Mouse (Mus musculus): ENCODE measurements around the gene Prrt1.

The Prrt1 gene

DNA sequence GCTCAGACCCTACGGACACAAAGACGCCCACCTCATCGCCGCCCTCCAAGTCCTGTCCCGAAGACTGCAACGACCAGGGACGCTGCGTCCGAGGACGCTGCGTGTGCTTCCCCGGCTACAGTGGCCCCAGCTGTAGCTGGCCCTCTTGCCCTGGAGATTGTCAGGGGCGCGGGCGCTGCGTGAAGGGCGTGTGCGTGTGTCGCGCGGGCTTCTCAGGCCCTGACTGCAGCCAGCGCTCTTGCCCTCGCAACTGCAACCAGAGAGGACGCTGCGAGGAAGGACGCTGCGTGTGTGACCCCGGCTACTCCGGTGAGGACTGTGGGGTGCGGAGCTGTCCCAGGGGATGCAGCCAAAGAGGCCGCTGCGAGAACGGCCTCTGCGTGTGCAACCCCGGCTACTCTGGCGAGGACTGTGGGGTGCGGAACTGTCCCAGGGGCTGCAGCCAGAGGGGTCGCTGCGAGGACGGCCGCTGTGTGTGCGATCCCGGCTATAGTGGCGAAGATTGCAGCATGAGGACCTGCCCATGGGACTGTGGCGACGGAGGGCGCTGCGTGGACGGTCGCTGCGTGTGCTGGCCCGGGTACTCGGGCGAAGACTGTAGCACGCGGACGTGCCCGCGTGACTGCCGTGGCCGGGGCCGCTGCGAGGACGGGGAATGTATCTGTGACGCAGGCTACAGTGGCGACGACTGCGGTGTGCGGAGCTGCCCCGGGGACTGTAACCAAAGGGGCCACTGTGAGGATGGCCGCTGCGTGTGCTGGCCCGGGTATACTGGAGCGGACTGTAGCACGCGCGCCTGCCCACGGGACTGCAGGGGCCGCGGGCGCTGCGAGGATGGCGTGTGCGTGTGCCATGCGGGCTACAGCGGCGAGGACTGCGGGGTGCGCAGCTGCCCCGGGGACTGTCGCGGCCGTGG, 42.1 kb downstream of the Prrt1 start:
- no peak for DNase-seq (ENCODE audit: low spot score in 2 of 2)

- no peak for DNase-seq (ENCODE audit: low spot score in 2 of 2)
Observed at GRCm38 (mm10) chr17:34672246-34672792, 43.0 kb downstream of the Prrt1 start.

DNA sequence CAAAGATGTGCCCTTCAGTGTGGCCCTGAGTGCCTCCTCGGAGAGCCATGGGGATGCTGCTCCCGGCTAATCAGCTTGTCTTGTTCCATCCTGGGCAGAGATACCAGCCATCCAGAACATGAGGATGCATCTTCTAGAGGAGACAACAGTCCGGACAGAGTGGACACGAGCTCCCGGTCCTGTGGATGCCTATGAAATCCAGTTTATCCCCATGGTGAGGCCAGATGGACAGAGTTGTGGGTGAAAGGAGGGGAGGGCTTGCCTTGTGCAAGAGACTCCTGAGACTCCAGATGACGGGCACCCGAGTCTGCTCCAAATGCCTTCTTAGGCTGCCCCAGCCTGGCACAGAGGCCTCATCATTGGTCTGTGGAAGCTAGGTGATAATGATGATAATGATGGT, 43.8 kb downstream of the Prrt1 start:
- DNase-seq (ENCODE audit: low spot score in 2 of 2) = no peak

DNA sequence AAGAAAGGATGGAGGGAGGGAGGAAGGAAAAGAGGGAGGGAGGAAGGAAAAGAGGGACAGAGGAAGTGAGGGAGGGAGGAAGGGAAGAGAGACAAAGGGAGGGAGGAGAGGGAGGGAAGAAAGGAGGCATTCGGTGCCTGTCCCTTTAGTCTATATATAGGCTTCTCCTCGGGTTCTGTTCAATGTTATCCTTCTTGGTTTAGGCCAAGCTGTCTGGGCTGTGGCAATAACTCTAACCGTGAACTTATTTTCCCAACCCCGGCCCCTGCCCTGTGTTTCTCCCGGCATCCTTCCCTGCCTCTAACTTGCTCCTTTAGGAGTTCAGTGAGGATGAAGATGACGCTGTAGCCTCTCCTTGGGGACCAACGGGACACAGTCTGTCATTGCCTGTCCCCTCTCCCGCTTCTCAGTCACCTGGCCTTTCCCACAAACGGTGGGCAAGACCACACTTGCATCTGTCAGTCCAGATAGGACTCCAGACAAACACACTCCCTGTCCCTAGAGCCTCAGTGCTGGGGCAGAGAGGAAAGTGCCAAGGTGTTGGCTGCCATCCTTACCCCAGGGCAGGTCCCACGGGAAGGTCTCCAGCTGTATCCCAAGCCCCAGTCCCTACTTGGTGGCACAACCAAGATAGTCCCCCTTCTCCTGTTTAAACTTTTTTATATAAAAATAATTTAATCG, 45.3 kb downstream of the Prrt1 start:
- no peak for DNase-seq (ENCODE audit: low spot score in 2 of 2)

DNA sequence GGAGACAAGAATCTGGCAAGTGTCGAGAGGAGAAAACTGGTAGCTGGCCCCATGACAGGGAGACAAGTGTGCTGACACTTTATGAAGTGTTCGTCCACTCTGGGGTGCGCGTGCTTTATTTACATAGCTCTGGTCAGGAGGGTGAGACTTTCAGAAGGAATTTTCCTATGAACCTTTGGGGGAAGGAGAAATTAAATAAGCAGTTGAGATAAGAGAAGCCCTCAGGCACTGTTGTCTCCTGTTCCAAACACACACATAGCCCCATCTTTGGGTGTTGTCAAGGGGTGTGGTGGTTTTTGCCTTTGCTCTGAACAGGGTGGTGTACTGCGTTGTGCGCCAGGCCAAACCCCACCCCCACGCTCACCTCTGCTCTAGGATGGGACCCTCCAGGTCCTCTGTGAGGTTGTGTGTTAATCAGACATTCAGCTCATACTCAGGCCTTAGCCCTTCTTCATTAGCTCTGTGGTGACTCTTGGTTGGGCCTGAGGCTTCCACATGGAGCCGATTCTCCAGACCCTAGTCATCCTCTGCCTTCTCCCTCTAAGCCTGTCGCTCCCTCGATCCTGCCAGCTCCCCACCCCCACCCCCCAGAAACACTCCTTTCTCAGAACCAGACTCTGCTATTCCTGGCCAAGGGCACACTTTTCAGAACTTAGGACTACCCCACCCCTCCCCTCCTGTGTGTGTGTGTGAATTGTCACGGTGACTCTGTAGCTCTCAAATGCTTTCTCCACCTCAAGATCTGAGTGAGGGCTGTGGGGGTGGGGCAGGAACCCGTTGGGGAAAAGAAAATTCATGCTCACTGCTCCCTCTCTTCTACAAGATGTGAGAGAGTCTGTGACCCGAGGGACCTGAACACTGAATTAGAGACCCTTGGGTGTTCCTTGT, 46.1 kb downstream of the Prrt1 start:
- no peak for DNase-seq (ENCODE audit: low spot score in 2 of 2)

DNA sequence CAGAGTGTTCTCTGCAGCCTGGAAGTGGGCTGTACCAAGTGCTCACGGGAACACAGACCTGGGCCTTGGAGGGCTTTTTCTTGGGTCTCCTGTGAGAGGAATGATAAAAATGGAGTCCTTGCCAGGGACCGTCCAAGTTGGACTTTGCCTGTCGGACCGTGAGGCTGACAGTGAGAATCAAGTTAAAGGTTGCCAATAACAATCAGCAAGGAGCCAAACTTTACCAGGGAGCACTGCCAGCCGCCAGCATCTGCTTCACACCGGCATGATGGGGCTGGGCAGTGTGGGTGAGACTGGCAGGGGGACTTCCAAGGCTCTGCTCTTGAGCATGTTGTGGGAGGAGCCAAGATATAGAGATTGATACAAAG, 46.7 kb downstream of the Prrt1 start:
- no peak for DNase-seq (ENCODE audit: low spot score in 2 of 2)

- DNase-seq (ENCODE audit: low spot score in 2 of 2) = no peak
Observed at GRCm38 (mm10) chr17:34676671-34677070, 47.3 kb downstream of the Prrt1 start.

GRCm38 (mm10) chr17:34680191-34680590, 50.9 kb downstream of the Prrt1 start:
- no peak for DNase-seq (ENCODE audit: low spot score in 2 of 2)

GRCm38 (mm10) chr17:34680621-34681020, 51.3 kb downstream of the Prrt1 start:
- DNase-seq (ENCODE audit: low spot score in 2 of 2) = no peak

DNA sequence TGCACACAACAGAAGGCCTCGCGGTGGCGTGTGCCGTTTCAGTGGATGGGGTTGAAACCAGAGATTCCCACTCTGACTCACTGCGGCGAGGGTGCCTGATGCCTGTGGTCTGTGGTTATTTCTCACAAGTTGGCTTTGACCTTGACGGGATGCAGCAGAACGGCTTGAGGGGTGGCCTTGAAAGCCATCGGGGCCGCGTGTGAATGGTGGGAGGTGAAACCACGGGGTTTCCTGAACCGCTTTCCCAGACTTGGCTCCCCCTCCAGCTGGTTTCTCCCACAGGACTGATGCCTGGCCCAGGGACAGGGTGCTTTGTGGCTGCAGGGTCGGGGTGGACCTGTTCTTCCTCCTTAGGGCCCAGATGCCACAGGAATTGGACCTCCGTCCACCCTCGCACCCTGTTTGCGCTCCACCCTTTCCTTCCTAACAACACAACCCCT, 51.8 kb downstream of the Prrt1 start:
- no peak for DNase-seq (ENCODE audit: low spot score in 2 of 2)

GRCm38 (mm10) chr17:34681881-34682536, 52.7 kb downstream of the Prrt1 start:
- DNase-seq (ENCODE audit: low spot score in 2 of 2) = no peak
